Mouse (Mus musculus): ENCODE data around the gene Iqschfp. TPM values are rescaled to one million over a fixed set of nuclear protein-coding genes. Genes with fewer than 3 reads are reported as not detected.

Gene Iqschfp
- total RNA-seq, 2 experiments from 2014 or later = not detected

DNA sequence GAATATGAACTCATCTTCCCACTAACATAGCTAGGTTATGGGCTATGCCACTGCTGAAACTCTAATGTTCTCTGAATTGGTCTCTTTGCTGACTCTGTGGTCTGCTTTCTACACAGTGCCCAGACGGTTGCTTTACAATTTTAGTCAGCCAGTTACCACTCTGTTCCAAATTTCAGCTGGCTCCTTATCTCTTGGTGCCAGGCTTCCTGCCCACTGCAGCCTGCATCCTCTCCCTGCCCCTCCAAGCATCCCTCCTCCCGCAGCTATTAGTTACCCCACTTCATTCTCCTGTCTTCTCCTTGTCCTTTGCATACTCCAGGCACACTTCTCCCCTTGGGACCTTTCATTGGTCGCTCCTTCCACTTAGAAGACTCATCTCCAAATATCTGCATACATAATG is 268.7 kb downstream of the Iqschfp start:
- peak; percentile 100 for ATAC-seq (replicated peaks; ENCODE audit: low FRiP score, low TSS enrichment, poor library complexity, severe bottlenecking)

DNA sequence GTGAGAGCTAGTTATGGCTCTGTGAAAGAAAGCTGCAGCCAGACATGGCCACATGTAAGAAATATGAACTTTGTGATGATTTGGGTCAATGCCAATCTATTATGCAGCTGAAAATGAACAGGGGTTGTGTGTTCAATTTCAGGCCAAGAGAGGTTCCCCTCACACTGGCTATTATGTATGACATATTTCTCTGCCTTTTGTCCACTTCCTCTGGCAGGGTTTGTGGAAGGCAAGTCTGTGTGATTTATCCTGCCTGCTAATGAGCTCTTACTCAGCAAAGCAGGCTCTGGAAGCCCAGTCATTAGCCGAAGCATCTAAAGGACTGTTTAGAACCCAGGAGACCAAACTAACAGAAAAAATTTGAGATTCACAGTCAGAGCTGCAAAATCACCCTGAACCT is 286.2 kb downstream of the Iqschfp start:
- no peak for ATAC-seq (replicated peaks; ENCODE audit: low FRiP score, low TSS enrichment, poor library complexity, severe bottlenecking)

DNA sequence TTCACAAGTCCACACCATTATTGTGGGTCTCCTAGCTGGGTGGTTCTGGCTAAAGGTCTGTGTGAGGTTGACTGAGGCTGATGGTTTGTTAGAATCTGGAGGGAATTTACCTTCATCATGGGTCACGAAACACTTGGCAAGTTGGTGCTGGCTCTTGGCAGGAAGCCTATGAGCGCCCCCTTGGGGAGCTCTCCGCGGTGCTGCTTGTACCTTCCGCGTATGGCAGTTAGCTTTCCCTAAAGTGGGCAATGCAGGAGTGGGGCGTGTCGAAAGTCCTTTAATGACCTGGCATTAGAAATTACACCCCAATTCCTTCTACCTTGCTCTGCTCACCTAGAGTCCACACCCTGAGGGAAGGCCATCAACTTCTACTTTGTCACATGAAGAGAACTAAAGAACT is 295.4 kb downstream of the Iqschfp start:
- ATAC-seq (replicated peaks; ENCODE audit: low FRiP score, low TSS enrichment, poor library complexity, severe bottlenecking) = no peak

DNA sequence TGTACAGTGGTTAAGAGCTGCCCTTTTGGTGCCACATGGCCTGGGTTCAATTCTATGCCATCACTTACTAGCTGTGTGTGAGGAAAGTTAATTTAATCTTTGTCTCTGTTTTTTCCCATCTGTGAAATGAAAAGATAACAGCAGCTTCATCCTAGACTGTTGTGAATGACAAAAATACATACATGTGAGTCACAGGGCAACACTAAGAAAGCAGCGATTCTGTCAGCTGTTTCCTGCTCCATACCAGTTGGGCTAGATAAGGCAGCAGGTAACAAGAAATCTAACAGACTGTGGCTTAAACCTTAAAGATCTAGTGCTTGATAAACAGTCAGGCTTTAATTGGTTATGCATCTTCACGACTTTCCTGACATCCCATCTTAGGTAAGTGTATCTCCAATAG is 297.1 kb downstream of the Iqschfp start:
- no peak for ATAC-seq (replicated peaks; ENCODE audit: low FRiP score, low TSS enrichment, poor library complexity, severe bottlenecking)

DNA sequence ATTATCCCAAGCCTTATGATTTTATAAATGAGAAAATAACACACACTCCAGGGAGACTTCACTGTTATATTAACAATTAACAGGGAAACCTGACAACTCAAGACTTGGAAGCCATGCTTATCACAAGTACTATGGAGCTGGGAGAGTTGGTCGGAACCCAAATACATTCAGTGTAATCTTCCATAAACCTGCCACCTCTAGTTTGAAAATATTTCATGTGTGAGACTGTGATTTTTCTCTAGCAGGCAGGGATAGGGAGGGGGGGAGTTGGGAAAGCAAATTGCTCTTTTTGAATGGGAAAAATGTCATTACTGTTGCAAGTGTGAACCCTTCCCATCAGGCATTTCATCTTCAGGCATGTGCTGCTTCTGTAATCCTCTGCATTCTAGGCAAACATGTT is 304.9 kb downstream of the Iqschfp start:
- no peak for ATAC-seq (replicated peaks; ENCODE audit: low FRiP score, low TSS enrichment, poor library complexity, severe bottlenecking)

DNA sequence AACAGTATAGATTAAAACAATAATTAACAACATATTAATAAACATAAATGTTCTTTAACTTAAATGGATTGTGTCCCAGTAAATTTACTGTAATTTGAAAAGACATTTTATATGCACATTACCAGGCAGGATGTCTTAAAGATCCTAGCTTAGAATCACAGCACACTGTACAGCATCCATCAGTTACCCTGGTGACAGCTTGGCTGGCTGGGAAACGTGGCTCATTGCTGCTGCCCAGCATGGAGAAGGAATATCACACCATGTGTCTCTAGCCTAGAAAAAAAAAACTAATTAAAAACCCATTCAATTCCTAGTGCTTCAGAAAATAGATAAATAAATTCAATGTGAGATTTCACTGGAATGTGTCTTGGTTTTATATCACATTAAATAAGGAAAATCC is 309.2 kb downstream of the Iqschfp start:
- no peak for ATAC-seq (replicated peaks; ENCODE audit: low FRiP score, low TSS enrichment, poor library complexity, severe bottlenecking)

GRCm38 (mm10) chr3:68202162-68202902 is 310.3 kb downstream of the Iqschfp start:
- no peak for ATAC-seq (replicated peaks; ENCODE audit: low FRiP score, low TSS enrichment, poor library complexity, severe bottlenecking)

GRCm38 (mm10) chr3:68203934-68204467 is 312.0 kb downstream of the Iqschfp start:
- no peak for ATAC-seq (replicated peaks; ENCODE audit: low FRiP score, low TSS enrichment, poor library complexity, severe bottlenecking)

- ATAC-seq (replicated peaks; ENCODE audit: low FRiP score, low TSS enrichment, poor library complexity, severe bottlenecking) = no peak
These were observed 318.4 kb downstream of the Iqschfp start for GRCm38 (mm10) chr3:68210422-68210821.

- ATAC-seq (replicated peaks; ENCODE audit: low FRiP score, low TSS enrichment, poor library complexity, severe bottlenecking) = no peak
These were observed 329.4 kb downstream of the Iqschfp start for GRCm38 (mm10) chr3:68221452-68221851.

- no peak for ATAC-seq (replicated peaks; ENCODE audit: low FRiP score, low TSS enrichment, poor library complexity, severe bottlenecking)
These were observed 347.9 kb downstream of the Iqschfp start for GRCm38 (mm10) chr3:68239887-68240286.

DNA sequence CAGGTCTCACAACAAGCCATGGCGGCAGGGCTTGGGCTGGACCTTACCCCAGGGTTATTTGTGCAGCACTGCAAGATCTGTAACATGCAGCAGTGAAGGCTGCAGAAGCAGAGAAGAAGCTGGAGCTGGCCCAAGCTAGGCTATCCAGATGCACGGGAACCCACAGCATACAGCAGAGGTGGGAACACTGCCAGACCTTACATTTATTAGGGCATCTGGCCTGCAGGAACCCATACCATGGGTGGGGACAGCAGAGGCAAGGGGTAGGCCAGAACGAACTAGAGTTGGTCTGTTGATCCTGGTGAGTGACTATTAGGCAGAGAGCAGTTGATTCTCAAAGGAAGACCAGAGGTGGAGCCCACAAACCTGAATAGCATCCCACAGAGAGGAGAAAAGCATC is 351.2 kb downstream of the Iqschfp start:
- no peak for ATAC-seq (replicated peaks; ENCODE audit: low FRiP score, low TSS enrichment, poor library complexity, severe bottlenecking)

DNA sequence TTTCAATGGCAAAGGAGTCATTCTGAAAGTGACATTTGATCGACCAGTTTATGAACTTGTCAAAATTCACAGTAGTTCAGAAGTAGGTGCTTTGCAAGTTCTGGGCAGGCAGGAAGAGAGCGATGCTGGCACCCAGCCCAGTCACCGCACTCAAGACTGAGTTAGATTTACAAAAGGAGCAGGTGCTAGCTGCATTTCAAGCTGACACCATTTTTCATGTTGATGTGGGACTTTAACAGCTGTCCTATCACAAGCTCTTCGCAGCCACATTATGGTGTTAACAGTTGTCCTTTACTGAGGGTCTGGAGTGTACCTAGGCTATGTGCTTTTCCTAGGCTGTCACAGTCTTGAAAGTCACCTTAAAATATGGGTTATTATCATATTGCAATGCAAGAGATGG is 354.1 kb downstream of the Iqschfp start:
- ATAC-seq (replicated peaks; ENCODE audit: low FRiP score, low TSS enrichment, poor library complexity, severe bottlenecking) = no peak

DNA sequence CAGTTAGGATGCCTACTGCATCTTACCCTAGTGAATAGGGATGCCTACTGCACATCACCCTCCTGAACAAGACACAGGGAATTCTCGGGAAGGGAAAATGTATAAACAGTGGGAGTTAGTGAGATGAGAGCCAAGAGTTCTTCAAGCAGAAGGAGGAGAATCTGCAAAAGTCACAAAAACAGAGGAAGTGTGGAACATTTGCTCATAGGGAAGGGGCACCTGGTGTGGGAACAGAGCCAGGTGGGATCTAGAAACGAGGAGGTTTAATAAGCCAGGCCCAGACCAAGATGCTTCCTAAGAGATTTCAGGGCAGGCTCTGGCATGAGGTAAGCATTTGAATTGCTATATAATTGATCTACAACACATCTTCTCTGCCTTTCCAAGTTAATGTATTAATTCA is 358.6 kb downstream of the Iqschfp start:
- no peak for ATAC-seq (replicated peaks; ENCODE audit: low FRiP score, low TSS enrichment, poor library complexity, severe bottlenecking)

GRCm38 (mm10) chr3:68252335-68252734 is 360.3 kb downstream of the Iqschfp start:
- no peak for ATAC-seq (replicated peaks; ENCODE audit: low FRiP score, low TSS enrichment, poor library complexity, severe bottlenecking)

GRCm38 (mm10) chr3:68262304-68262703 is 370.3 kb downstream of the Iqschfp start:
- ATAC-seq (replicated peaks; ENCODE audit: low FRiP score, low TSS enrichment, poor library complexity, severe bottlenecking) = no peak

DNA sequence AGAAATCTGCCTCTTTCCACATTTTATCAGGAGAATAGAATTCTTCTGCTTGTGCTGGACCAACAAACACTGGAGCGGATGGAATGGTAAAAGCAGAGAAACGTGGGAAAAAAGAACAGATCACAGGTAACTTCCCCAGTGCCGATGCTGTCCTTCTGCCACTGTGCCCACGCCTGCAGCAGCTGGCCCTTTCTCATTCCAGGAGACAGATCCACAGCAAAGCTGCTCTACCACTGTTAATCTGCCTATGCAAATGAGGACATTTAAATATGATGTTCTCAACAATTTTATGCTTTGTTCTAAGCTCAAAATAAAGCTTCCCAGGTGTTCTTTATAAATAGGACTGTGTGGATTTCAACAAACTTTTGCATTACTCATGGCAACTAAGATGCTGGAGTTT is 375.9 kb downstream of the Iqschfp start:
- no peak for ATAC-seq (replicated peaks; ENCODE audit: low FRiP score, low TSS enrichment, poor library complexity, severe bottlenecking)

- ATAC-seq (replicated peaks; ENCODE audit: low FRiP score, low TSS enrichment, poor library complexity, severe bottlenecking) = no peak
These were observed 377.2 kb downstream of the Iqschfp start for GRCm38 (mm10) chr3:68269251-68269650.

DNA sequence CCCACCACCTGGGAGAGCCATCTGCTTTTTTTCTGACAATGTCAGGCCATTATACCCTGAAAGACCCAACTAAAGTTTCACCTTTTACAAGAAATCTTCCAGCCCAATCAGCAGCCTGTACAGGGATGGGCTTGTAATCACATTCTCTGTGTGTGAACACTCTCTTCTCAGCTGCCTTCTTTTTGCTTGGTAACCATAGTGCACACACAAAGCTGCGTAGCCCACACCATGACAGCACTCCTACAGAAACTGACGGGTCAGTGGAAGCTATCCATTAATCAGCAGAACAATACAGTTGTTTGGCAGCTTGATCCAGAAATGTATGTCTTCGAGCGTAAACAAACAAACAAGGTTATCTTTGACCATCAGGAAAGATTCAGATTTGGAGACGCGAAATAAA is 378.2 kb downstream of the Iqschfp start:
- ATAC-seq (replicated peaks; ENCODE audit: low FRiP score, low TSS enrichment, poor library complexity, severe bottlenecking) = no peak

DNA sequence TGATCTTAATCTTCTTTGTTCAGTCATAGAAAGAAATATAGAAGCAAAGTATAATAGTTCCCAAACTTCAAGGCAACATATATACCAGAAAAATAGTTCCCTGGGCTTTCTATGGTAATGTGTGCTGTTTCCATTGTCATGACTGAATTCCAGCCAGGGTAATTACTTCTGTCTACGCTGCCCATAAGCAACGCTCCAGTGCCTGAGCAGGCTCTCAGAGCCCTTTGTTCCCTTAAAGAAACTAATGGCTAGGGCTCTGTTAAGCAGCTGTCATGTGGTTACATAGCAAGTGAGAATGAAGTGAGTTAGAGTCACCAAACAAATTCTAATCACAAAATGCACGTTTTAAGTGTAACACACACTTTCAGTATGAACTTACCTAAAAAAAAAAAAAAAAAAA is 379.4 kb downstream of the Iqschfp start:
- ATAC-seq (replicated peaks; ENCODE audit: low FRiP score, low TSS enrichment, poor library complexity, severe bottlenecking) = no peak

DNA sequence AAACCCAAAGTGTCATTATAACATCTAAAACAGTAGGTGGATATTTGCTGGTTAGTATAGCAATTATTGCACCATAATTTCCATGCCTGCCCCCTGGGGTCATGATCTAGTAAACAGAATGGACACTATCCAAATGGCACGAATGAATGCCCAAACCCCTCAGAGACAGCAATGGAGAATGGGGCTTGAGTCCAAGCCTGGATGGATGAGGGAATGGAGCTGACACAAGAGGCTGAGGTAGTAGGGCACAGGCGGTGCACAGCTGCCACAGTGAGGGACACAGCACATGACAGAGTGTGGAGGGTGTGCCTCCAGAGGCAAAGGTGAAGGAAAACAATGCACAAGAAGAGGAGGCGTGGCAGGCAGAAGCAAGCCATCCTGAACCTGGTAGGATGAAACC is 379.8 kb downstream of the Iqschfp start:
- no peak for ATAC-seq (replicated peaks; ENCODE audit: low FRiP score, low TSS enrichment, poor library complexity, severe bottlenecking)
